Mouse (Mus musculus) layer of hippocampus, postnatal 36 days (tissue): ENCODE results near the gene Mup21. TPM values are rescaled to one million over a fixed set of nuclear protein-coding genes. Genes with fewer than 3 reads are reported as not detected.
"Not testable (repeated sequence)": the region's sequence is repeated elsewhere in the genome, so short reads cannot be mapped to it uniquely, and the experiment has no call there.

Experiments used
- DNase-seq, 2 experiments: peaks; one replicate each; pipeline ENCODE4 v3.0.0; 2022
- total RNA-seq, 2 experiments: library from RNA; stranded (reverse); gene quantifications; 2 replicates each; pipeline ENCODE4 v1.2.3; 2021

Mup21 gene
- not detected for total RNA-seq

GRCm38 (mm10) chr4:62150811-62151210 lies at the start of gene Mup21:
TSS of gene Mup21 (minus strand) at chr4:62150863.
- no peak for DNase-seq

DNA sequence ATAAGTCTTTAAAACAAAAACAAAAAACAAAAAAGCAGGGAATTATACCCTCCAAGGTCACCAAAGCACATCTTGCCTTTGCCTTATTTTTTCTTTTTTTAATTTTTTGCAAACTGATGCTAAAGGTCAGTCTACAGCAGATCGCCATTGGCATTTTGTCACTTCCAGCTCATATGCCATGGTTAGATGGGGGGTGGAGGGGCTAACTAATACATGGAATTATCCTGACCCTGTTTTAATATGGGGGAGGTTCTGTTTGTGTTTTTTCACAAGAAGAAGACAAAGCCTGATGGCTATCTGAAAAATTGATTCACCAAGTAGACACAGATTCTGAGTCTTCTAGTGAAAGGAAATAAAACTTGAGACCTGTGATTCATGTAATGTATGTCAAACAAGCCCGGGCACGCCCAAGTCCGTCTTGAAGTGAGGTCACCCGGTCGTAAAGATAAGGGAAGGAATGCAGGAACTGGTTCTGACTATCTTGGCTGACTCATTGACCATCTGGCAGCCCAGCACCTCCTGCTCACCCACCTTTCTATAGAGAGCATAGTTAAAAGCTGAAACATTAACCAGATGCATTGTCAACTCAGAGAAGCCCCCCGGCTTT lies 49.4 kb upstream of the Mup21 start:
- DNase-seq = no peak

DNA sequence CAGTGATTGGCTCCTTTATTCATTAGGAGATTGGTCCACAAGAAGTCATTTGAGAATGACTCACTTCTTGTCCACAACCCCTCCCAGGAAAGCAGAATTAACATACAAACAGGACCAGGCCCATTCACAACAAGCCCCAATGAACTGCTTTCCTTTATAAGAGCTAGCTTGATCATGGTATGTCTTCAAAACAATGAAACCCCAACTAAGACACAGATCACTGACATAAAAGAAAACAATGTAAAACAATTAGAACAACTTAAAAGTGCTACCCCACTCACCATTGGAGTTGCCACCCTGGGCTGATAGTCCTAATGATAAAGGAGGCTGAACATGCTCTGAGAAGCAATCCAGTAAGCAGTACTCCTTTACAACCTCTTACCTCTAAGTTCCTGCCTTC lies 38.1 kb upstream of the Mup21 start:
- no peak for DNase-seq

GRCm38 (mm10) chr4:62177282-62177681 lies 26.6 kb upstream of the Mup21 start:
- no peak for DNase-seq

GRCm38 (mm10) chr4:62174471-62174870 lies 23.8 kb upstream of the Mup21 start:
- no peak for DNase-seq

GRCm38 (mm10) chr4:62167636-62168035 lies 17.0 kb upstream of the Mup21 start:
- not testable (repeated sequence) for DNase-seq

DNA sequence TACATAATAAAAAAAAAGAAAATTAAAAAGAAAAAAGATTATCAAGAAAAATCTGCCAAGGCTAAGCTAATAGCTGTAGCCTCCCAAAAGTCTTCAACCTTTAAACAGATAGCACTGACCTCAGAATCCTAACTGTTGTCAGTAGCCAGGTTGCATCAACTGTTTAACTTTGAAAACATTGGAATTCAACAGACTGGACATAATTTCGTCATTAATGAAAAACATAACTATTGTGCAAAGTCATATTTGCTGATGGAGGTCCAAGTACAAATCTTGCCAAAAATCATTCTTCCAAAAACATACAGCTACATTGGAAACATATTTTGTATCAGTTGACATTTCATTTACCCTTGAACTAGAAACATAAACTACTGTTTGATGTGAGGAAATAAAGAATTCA lies 7.7 kb upstream of the Mup21 start:
- DNase-seq = no peak

DNA sequence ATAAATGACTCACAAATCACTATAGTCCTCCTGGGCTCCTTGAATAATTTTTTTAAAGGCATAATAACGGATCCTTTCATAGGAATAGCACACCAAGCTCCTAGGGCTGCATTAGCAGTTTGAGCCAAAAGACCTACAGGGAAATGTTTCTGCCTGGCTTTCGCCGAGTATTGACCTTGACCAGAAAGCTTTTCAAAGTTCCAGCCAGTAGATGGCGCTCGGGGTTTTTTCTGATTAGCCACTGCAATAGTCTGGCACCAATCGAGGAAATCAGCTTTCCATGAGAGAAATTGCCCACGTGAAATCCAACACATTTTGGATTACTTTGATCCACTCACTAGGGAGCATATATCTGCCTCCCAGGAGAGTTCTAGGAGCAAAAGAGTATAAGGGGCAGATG lies 17.0 kb downstream of the Mup21 start:
- peak; percentile 26 to 38 for DNase-seq

DNA sequence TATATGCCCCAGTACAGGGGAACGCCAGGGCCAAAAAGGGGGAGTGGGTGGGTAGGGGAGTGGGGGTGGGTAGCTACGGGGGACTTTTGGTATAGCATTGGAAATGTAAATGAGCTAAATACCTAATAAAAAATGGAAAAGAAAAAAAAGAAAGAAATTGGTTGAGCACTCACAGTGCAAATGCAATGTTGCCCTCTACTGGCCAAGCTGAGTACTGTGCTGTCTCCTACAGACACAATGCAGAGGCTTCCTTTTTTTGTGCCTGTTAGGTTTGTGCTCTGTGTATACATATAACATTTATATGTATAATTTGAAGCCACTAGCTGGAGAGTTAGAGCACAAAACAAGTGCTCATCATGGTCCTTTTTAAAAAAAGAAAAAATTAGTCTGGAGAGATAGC lies 47.3 kb downstream of the Mup21 start:
- peak in 1 of 2 experiments; percentile 13 for DNase-seq

Other genes with a start within 250 kb of the Mup21 start
- gene Mup20, start 96.7 kb downstream of the Mup21 start, total RNA-seq = not detected
- not detected for gene Mup3, start 63.5 kb downstream of the Mup21 start, total RNA-seq
- 10 to 100 TPM; 25.4 to 26.1 TPM for gene Zfp37, start 80.2 kb upstream of the Mup21 start, total RNA-seq
- 10 to 100 TPM in 1 of 2 experiments, 1 to 10 TPM in 1; 9.3 to 10.5 TPM for gene Slc31a2, start 111.7 kb upstream of the Mup21 start, total RNA-seq
- 10 to 100 TPM; 36.9 to 41.0 TPM for gene Fkbp15, start 209.7 kb upstream of the Mup21 start, total RNA-seq
- gene Slc31a1, start 209.9 kb upstream of the Mup21 start, total RNA-seq = 10 to 100 TPM; 13.0 to 14.4 TPM